ENCODE assay signal across 18 mouse cellular contexts in genomic region chr5:147001312-147001711, GRCm38 (mm10). TPM values are rescaled to one million over a fixed set of nuclear protein-coding genes. Genes with fewer than 3 reads are reported as not detected.
DNase-seq lines count a peak whose midpoint lies in the region; ATAC-seq and TF ChIP-seq lines count a peak whose summit lies in the region.
"Had no signal": no experiment of that assay in that cellular context is flagged by ENCODE, and none has a peak within 500 bp of the region (broad histone marks: within the 10 kb centered on the region; RNA-seq: fewer than 3 reads in every experiment).

No protein-coding gene starts in this region.

- H3K4me1 ChIP-seq in liver, embryonic 14.5 days (replicated peaks; ENCODE audit: control insufficient read depth in 2 of 2, insufficient read depth in 2 of 2, low read length in 1 of 2): no peaks in the 10 kb centered on the region
- H3K4me1 ChIP-seq in liver, embryonic 11.5 days (replicated peaks; ENCODE audit: control insufficient read depth, insufficient read depth, low read length): no peaks in the 10 kb centered on the region
- H3K4me1 ChIP-seq in ES-Bruce4 (ENCODE audit: control insufficient read depth, insufficient read depth, low read length) (no peaks in the 10 kb centered on the region), MEL (ENCODE audit: control insufficient read depth in 1 of 2, insufficient read depth in 2 of 2, low read length in 2 of 2) (no peaks in the 10 kb centered on the region)
- H3K4me1 ChIP-seq: embryonic facial prominence, embryonic 10.5 days; heart, embryonic 13.5 days; limb, embryonic 13.5 days; midbrain, embryonic 13.5 days had no signal

- no peaks in the 10 kb centered on the region for H3K79me2 ChIP-seq in MEL (ENCODE audit: control insufficient read depth, insufficient read depth, low read length, poor library complexity)

- no peak for TF ChIP-seq POLR2A in ES-Bruce4 (IDR thresholded peaks at IDR 0.05; ENCODE audit: insufficient read depth, low read length)
- TF ChIP-seq POLR2A in MEL (IDR thresholded peaks at IDR 0.05; ENCODE audit: control insufficient read depth in 1 of 2, insufficient read depth in 1 of 2, low read depth in 1 of 2, low read length in 2 of 2, poor library complexity in 1 of 2): no peak

- no peak overlapping the region for H3K9ac ChIP-seq in liver, embryonic 14.5 days (replicated peaks)
- H3K9ac ChIP-seq in liver, embryonic 11.5 days (ENCODE audit: low read depth, low read length): no peak overlapping the region
- H3K9ac ChIP-seq in ES-Bruce4 (ENCODE audit: low read depth, poor library complexity, severe bottlenecking): no peak overlapping the region
- no peak overlapping the region for H3K9ac ChIP-seq in MEL (ENCODE audit: control insufficient read depth, low read depth, low read length, poor library complexity, severe bottlenecking)
- H3K9ac ChIP-seq: heart, embryonic 13.5 days; limb, embryonic 13.5 days; midbrain, embryonic 13.5 days had no signal

- no peak for TF ChIP-seq EP300 in liver, embryonic 14.5 days (IDR thresholded peaks at IDR 0.05; ENCODE audit: low read depth)
- TF ChIP-seq EP300 in ES-Bruce4 (IDR thresholded peaks at IDR 0.05; ENCODE audit: insufficient read depth, low read depth, low read length) (no peak), MEL (IDR thresholded peaks at IDR 0.05; ENCODE audit: low read depth in 1 of 2, low read length in 2 of 2) (no peak)

- no peaks in the 10 kb centered on the region for H3K27me3 ChIP-seq in liver, embryonic 14.5 days (ENCODE audit: control insufficient read depth, insufficient read depth, low read length)
- H3K27me3 ChIP-seq in liver, embryonic 11.5 days (replicated peaks; ENCODE audit: control insufficient read depth, insufficient read depth, low read length): no peaks in the 10 kb centered on the region
- no peaks in the 10 kb centered on the region for H3K27me3 ChIP-seq in ES-Bruce4 (ENCODE audit: control insufficient read depth, insufficient read depth, low read length, poor library complexity, severe bottlenecking)
- H3K27me3 ChIP-seq in MEL (ENCODE audit: control insufficient read depth in 1 of 2, insufficient read depth in 2 of 2, low read length in 2 of 2): no peaks in the 10 kb centered on the region
- H3K27me3 ChIP-seq: heart, embryonic 13.5 days; limb, embryonic 13.5 days; midbrain, embryonic 13.5 days had no signal

- WGBS in liver, embryonic 14.5 days (ENCODE audit: insufficient replicate concordance): 68% methylated on average over 4 of the region's 4 CpGs
- WGBS in liver, embryonic 11.5 days: 83% methylated on average over 4 of the region's 4 CpGs

- no peak for ATAC-seq in liver, embryonic 14.5 days (ENCODE audit: insufficient read depth)
- ATAC-seq in liver, embryonic 11.5 days (replicated peaks; ENCODE audit: low FRiP score): no peak
- ATAC-seq: forebrain, embryonic 14.5 days; inflammation-experienced regulatory T-cells, adult 6 months; midbrain, embryonic 13.5 days had no signal

- TF ChIP-seq CTCF in liver, embryonic 14.5 days (IDR thresholded peaks at IDR 0.05; ENCODE audit: low read depth): peak; percentile 54
- TF ChIP-seq CTCF in ES-Bruce4 (IDR thresholded peaks at IDR 0.05; ENCODE audit: low read depth, low read length) (peak; percentile 26), MEL (IDR thresholded peaks at IDR 0.05 in 2 of 3, conservative IDR thresholded peaks at IDR 0.05 in 1 of 3; ENCODE audit: control insufficient read depth in 1 of 3, insufficient read depth in 1 of 3, low read depth in 2 of 3, low read length in 3 of 3, poor library complexity in 1 of 3, severe bottlenecking in 1 of 3) (peak; percentile 28 to 59 (median 45); a peak in 5 of 6 replicates)

- no peaks in the 10 kb centered on the region for H3K36me3 ChIP-seq in liver, embryonic 14.5 days (replicated peaks; ENCODE audit: control insufficient read depth, insufficient read depth, low read depth)
- no peaks in the 10 kb centered on the region; the same call in 1 of the 2 replicates for H3K36me3 ChIP-seq in liver, embryonic 11.5 days (ENCODE audit: control insufficient read depth, insufficient read depth, low read length)
- H3K36me3 ChIP-seq in ES-Bruce4 (ENCODE audit: control insufficient read depth, insufficient read depth, low read length, poor library complexity, severe bottlenecking) (no peaks in the 10 kb centered on the region), MEL (ENCODE audit: control insufficient read depth in 1 of 2, insufficient read depth in 2 of 2, low read length in 2 of 2) (no peaks in the 10 kb centered on the region)
- H3K36me3 ChIP-seq: embryonic facial prominence, embryonic 10.5 days; heart, embryonic 13.5 days; limb, embryonic 13.5 days; midbrain, embryonic 13.5 days had no signal

- H3K4me3 ChIP-seq in liver, embryonic 14.5 days (ENCODE audit: insufficient read depth in 1 of 2, low read depth in 2 of 2, low read length in 2 of 2): no peak overlapping the region
- no peak overlapping the region for H3K4me3 ChIP-seq in liver, embryonic 11.5 days (ENCODE audit: low read depth, low read length)
- H3K4me3 ChIP-seq in ES-Bruce4 (ENCODE audit: low read depth, low read length): no peak overlapping the region
- H3K4me3 ChIP-seq in MEL (ENCODE audit: control insufficient read depth in 1 of 2, insufficient read depth in 1 of 2, low read depth in 2 of 2, low read length in 2 of 2): no peak overlapping the region
- H3K4me3 ChIP-seq: embryonic facial prominence, embryonic 10.5 days; erythroblast, embryonic 14.5 days; heart, embryonic 13.5 days; limb, embryonic 13.5 days; midbrain, embryonic 13.5 days had no signal

- H3K27ac ChIP-seq in liver, embryonic 14.5 days: no peak overlapping the region
- H3K27ac ChIP-seq in liver, embryonic 11.5 days (ENCODE audit: low read depth, low read length): no peak overlapping the region
- no peak overlapping the region for H3K27ac ChIP-seq in ES-Bruce4 (ENCODE audit: insufficient read depth, low read length)
- no peak overlapping the region for H3K27ac ChIP-seq in MEL (ENCODE audit: control insufficient read depth, low read depth, low read length)
- H3K27ac ChIP-seq: embryonic facial prominence, embryonic 10.5 days; heart, embryonic 13.5 days; limb, embryonic 13.5 days; midbrain, embryonic 13.5 days had no signal

- TF ChIP-seq RAD21 in MEL (IDR thresholded peaks at IDR 0.05; ENCODE audit: low read depth, low read length): peak; percentile 5; the same call in 1 of the 2 replicates

- DNase-seq in liver, embryonic 14.5 days (ENCODE audit: low read depth in 3 of 3, low spot score in 3 of 3): no peak
- DNase-seq in liver, embryonic 11.5 days (ENCODE audit: low spot score): no peak
- DNase-seq in MEL (ENCODE audit: low read depth, low spot score): peak; percentile 45
- DNase-seq in induced T-regulatory cell, adult 2 months (ENCODE audit: low read depth): peak; percentile 29
- no peak for DNase-seq in adrenal gland, postnatal 36 days
- DNase-seq in B cell, adult 2 months: no peak
- DNase-seq: cerebellum, adult 18-20 months; cerebellum, postnatal 36 days; lung, adult 18-20 months; right cerebral cortex, adult 18-20 months had no signal

- no peak overlapping the region for H3K4me2 ChIP-seq in liver, embryonic 14.5 days (ENCODE audit: low read depth)
- H3K4me2 ChIP-seq in liver, embryonic 11.5 days: no peak overlapping the region
- H3K4me2 ChIP-seq: heart, embryonic 13.5 days; limb, embryonic 13.5 days; midbrain, embryonic 13.5 days had no signal

- no peaks in the 10 kb centered on the region for H3K9me3 ChIP-seq in liver, embryonic 14.5 days (ENCODE audit: control insufficient read depth, low read length)
- no peaks in the 10 kb centered on the region for H3K9me3 ChIP-seq in liver, embryonic 11.5 days (ENCODE audit: control insufficient read depth, low read length)
- H3K9me3 ChIP-seq in ES-Bruce4 (replicated peaks; ENCODE audit: control insufficient read depth, insufficient read depth, low read length, poor library complexity, severe bottlenecking): no peaks in the 10 kb centered on the region
- no peaks in the 10 kb centered on the region for H3K9me3 ChIP-seq in MEL (replicated peaks; ENCODE audit: insufficient read depth, low read length)
- H3K9me3 ChIP-seq: midbrain, embryonic 13.5 days had no signal

TF ChIP-seq in MEL, 35 proteins besides CTCF, POLR2A, EP300 and RAD21:
- TF ChIP-seq E2F4 (IDR thresholded peaks at IDR 0.05; ENCODE audit: borderline replicate concordance, low read depth, low read length) (no peak), MAFK (IDR thresholded peaks at IDR 0.05; ENCODE audit: borderline replicate concordance, low read depth, low read length) (no peak), SMC3 (IDR thresholded peaks at IDR 0.05; ENCODE audit: low read depth, low read length) (peak; percentile 40), RCOR1 (IDR thresholded peaks at IDR 0.05; ENCODE audit: low read depth, low read length) (no peak), HCFC1 (IDR thresholded peaks at IDR 0.05; ENCODE audit: low read depth, low read length) (no peak)

RNA-seq across cellular contexts. Expression of gene Mtif3, which starts 37.7 kb away (rescaled TPM):
- 3.7 and 6.1 TPM in 2 replicates for polyA plus RNA-seq in liver, embryonic 14.5 days (2012; rRNA removed)
- 12.2 and 13.7 TPM in 2 replicates for polyA plus RNA-seq in liver, embryonic 14.5 days (2014; fragmentation: Nextera tagmentation; extraction: Ambion mirVana)
- polyA plus RNA-seq in liver, embryonic 11.5 days (2014; fragmentation: Nextera tagmentation; extraction: Ambion mirVana): 23.2 and 25.0 TPM in 2 replicates
- 14.7 and 16.5 TPM in 2 replicates for polyA plus RNA-seq in ES-Bruce4 (2011; ENCODE audit: insufficient read depth, insufficient read length, low read depth, missing spikeins)
- total RNA-seq in MEL (2012; rRNA removed): 22.3 and 22.7 TPM in 2 replicates
- 10 to 100 TPM in 1 of 2 experiments, not detected in 1; 38.2 TPM for polyA plus RNA-seq in MEL (2012; ENCODE audit: insufficient read depth in 1 of 2, insufficient read length in 2 of 2, low read depth in 1 of 2, low replicate concordance in 2 of 2, missing spikeins in 1 of 2)
- total RNA-seq in adrenal gland, postnatal 36 days (2021): 10 to 100 TPM; 24.0 to 31.5 TPM

RNA-seq across cellular contexts. Expression of gene Gtf3a, which starts 52.9 kb away (rescaled TPM):
- 20.9 and 31.3 TPM in 2 replicates for polyA plus RNA-seq in liver, embryonic 14.5 days (2012; rRNA removed)
- 37.7 and 41.4 TPM in 2 replicates for polyA plus RNA-seq in liver, embryonic 14.5 days (2014; fragmentation: Nextera tagmentation; extraction: Ambion mirVana)
- 152 and 158 TPM in 2 replicates for polyA plus RNA-seq in liver, embryonic 11.5 days (2014; fragmentation: Nextera tagmentation; extraction: Ambion mirVana)
- polyA plus RNA-seq in ES-Bruce4 (2011; ENCODE audit: insufficient read depth, insufficient read length, low read depth, missing spikeins): 75.9 and 80.6 TPM in 2 replicates
- total RNA-seq in MEL (2012; rRNA removed): 173 and 177 TPM in 2 replicates
- polyA plus RNA-seq in MEL (2012; ENCODE audit: insufficient read depth in 1 of 2, insufficient read length in 2 of 2, low read depth in 1 of 2, low replicate concordance in 2 of 2, missing spikeins in 1 of 2): 100 to 1,000 TPM in 1 of 2 experiments, not detected in 1; 204 TPM
- total RNA-seq in adrenal gland, postnatal 36 days (2021): 10 to 100 TPM; 26.6 to 33.1 TPM

Comparison
In these comparisons a context has a peak if more than half of its experiments do, and no peak if none do; other contexts are left out.
1. DNase-seq: peak in MEL (single experiment) and induced T-regulatory cell, adult 2 months (single experiment); none in liver, embryonic 14.5 days (0 of 3), liver, embryonic 11.5 days (single experiment), adrenal gland, postnatal 36 days (0 of 2) and B cell, adult 2 months (0 of 2).
2. Peak in every context shown above with its lines, with median percentiles within 50 percentile points of each other: CTCF ChIP-seq.